Mouse (Mus musculus): ENCODE measurements around the gene Trit1. TPM values are rescaled to one million over a fixed set of nuclear protein-coding genes. Genes with fewer than 3 reads are reported as not detected.
"Not testable (repeated sequence)": the region's sequence is repeated elsewhere in the genome, so short reads cannot be mapped to it uniquely, and the experiment has no call there.

Trit1 gene
- polyA plus RNA-seq, 1 experiment: 20.4 TPM

- DNase-seq (ENCODE audit: low read depth): peak; percentile 96
- TF ChIP-seq CTCF (IDR thresholded peaks at IDR 0.05; ENCODE audit: borderline replicate concordance, extremely low read depth, insufficient read depth, insufficient read length) (no peak), POLR2A (IDR thresholded peaks at IDR 0.05; ENCODE audit: borderline replicate concordance, extremely low read depth, insufficient read depth, insufficient read length, poor library complexity, severe bottlenecking) (no peak; the same call in 1 of the 2 replicates)
These were observed 17.7 kb upstream of the Trit1 start for GRCm38 (mm10) chr4:122998537-122999262.

- peak; percentile 90 for DNase-seq (ENCODE audit: low read depth)
- TF ChIP-seq POLR2A (IDR thresholded peaks at IDR 0.05; ENCODE audit: borderline replicate concordance, extremely low read depth, insufficient read depth, insufficient read length, poor library complexity, severe bottlenecking): no peak
- TF ChIP-seq CTCF (IDR thresholded peaks at IDR 0.05; ENCODE audit: borderline replicate concordance, extremely low read depth, insufficient read depth, insufficient read length): no peak
These were observed 17.1 kb upstream of the Trit1 start for GRCm38 (mm10) chr4:122999263-122999691.

GRCm38 (mm10) chr4:123000130-123000529, 16.3 kb upstream of the Trit1 start:
- TF ChIP-seq POLR2A (IDR thresholded peaks at IDR 0.05; ENCODE audit: borderline replicate concordance, extremely low read depth, insufficient read depth, insufficient read length, poor library complexity, severe bottlenecking) (no peak), CTCF (IDR thresholded peaks at IDR 0.05; ENCODE audit: borderline replicate concordance, extremely low read depth, insufficient read depth, insufficient read length) (no peak)
- DNase-seq (ENCODE audit: low read depth): no peak

- DNase-seq (ENCODE audit: low read depth): peak; percentile 52
- TF ChIP-seq CTCF (IDR thresholded peaks at IDR 0.05; ENCODE audit: borderline replicate concordance, extremely low read depth, insufficient read depth, insufficient read length): no peak
- no peak for TF ChIP-seq POLR2A (IDR thresholded peaks at IDR 0.05; ENCODE audit: borderline replicate concordance, extremely low read depth, insufficient read depth, insufficient read length, poor library complexity, severe bottlenecking)
These were observed 15.6 kb upstream of the Trit1 start for GRCm38 (mm10) chr4:123000617-123001342.

- peak; percentile 59 for DNase-seq (ENCODE audit: low read depth)
- TF ChIP-seq POLR2A (IDR thresholded peaks at IDR 0.05; ENCODE audit: borderline replicate concordance, extremely low read depth, insufficient read depth, insufficient read length, poor library complexity, severe bottlenecking) (no peak), CTCF (IDR thresholded peaks at IDR 0.05; ENCODE audit: borderline replicate concordance, extremely low read depth, insufficient read depth, insufficient read length) (no peak)
These were observed 11.1 kb upstream of the Trit1 start for GRCm38 (mm10) chr4:123005054-123005966.

GRCm38 (mm10) chr4:123012501-123012900, 3.9 kb upstream of the Trit1 start:
- DNase-seq (ENCODE audit: low read depth): not testable (repeated sequence)

GRCm38 (mm10) chr4:123013346-123013945, 3.0 kb upstream of the Trit1 start:
- no peak for TF ChIP-seq CTCF (IDR thresholded peaks at IDR 0.05; ENCODE audit: borderline replicate concordance, extremely low read depth, insufficient read depth, insufficient read length)
- no peak for TF ChIP-seq POLR2A (IDR thresholded peaks at IDR 0.05; ENCODE audit: borderline replicate concordance, extremely low read depth, insufficient read depth, insufficient read length, poor library complexity, severe bottlenecking)
- DNase-seq (ENCODE audit: low read depth): peak; percentile 73

- peak; percentile 98 for DNase-seq (ENCODE audit: low read depth)
- TF ChIP-seq CTCF (IDR thresholded peaks at IDR 0.05; ENCODE audit: borderline replicate concordance, extremely low read depth, insufficient read depth, insufficient read length) (no peak), POLR2A (IDR thresholded peaks at IDR 0.05; ENCODE audit: borderline replicate concordance, extremely low read depth, insufficient read depth, insufficient read length, poor library complexity, severe bottlenecking) (no peak)
These were observed 2.4 kb upstream of the Trit1 start for GRCm38 (mm10) chr4:123013949-123014406.

- TF ChIP-seq POLR2A (IDR thresholded peaks at IDR 0.05; ENCODE audit: borderline replicate concordance, extremely low read depth, insufficient read depth, insufficient read length, poor library complexity, severe bottlenecking): no peak
- no peak for TF ChIP-seq CTCF (IDR thresholded peaks at IDR 0.05; ENCODE audit: borderline replicate concordance, extremely low read depth, insufficient read depth, insufficient read length)
- DNase-seq (ENCODE audit: low read depth): peak; percentile 85
These were observed 1.7 kb upstream of the Trit1 start for GRCm38 (mm10) chr4:123014501-123015282.

GRCm38 (mm10) chr4:123021591-123021990, 5.2 kb downstream of the Trit1 start:
- TF ChIP-seq CTCF (IDR thresholded peaks at IDR 0.05; ENCODE audit: borderline replicate concordance, extremely low read depth, insufficient read depth, insufficient read length) (no peak), POLR2A (IDR thresholded peaks at IDR 0.05; ENCODE audit: borderline replicate concordance, extremely low read depth, insufficient read depth, insufficient read length, poor library complexity, severe bottlenecking) (no peak)
- no peak for DNase-seq (ENCODE audit: low read depth)
